Mouse (Mus musculus): ENCODE data around the gene Edn3. TPM values are rescaled to one million over a fixed set of nuclear protein-coding genes. Genes with fewer than 3 reads are reported as not detected.

Edn3 gene
- polyA plus RNA-seq, 1 experiment from 2014 or later = 0.16 TPM

DNA sequence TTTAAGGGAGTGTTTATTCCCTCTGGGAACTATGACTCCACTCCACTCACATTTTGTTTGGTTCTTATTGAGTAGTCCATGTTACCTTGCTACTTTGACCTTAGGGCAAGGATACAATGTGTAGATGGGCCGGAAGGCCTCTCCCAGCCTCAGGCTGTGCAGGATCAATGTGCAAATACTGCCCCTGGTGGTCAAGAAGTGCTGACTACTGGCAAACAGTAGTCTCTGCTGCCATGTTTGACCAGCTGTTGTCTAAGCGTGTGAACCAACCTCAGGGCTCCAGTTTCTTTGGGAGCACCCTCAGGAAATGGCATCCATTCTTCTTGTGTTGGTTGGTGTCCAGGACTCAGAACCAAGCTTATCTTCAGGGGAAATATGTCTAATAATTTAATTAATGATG is 36.6 kb downstream of the Edn3 start:
- DNase-seq (ENCODE audit: low spot score) = no peak

GRCm38 (mm10) chr2:174797495-174798068 is 37.2 kb downstream of the Edn3 start:
- DNase-seq (ENCODE audit: low spot score) = no peak

- DNase-seq (ENCODE audit: low spot score) = no peak
These were observed 42.0 kb downstream of the Edn3 start for GRCm38 (mm10) chr2:174802453-174802852.

DNA sequence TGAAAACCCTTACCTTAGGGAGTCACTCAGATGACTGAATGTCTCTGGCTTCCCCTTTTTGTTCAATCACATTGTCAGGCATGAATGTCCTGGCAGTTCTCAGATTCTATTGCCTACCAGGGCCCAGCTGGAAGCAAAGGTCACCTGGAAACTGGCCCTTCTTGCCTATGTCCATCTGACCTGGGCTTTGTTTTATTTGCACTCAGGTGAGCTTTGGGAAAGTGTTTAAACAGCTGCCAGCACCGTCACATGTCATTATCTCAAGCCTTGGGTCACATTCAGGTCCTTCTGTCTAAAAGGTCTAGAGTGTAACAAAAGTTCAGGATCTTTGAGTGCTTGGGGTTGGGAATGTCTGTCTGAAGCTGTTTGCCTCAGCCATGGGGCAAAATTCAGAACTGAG is 43.2 kb downstream of the Edn3 start:
- no peak for DNase-seq (ENCODE audit: low spot score)

DNA sequence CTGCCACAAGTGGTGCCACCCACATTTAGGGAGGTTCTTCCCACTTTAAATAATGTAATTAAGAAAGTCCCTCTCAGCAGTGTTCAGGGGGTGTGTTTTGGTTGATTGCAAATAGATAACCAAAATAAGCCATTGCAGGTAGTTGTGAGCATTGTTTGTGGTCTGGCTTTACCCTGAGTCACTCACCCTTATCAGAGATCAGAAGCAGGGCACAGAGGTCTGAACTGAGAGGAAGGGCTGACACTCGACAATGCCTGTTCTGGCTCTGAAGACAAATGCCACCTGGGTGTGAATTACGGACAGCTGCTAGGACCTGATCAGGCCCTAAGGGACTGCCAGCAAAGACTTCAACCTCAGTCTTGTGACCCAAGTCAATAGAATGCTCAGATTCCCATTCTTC is 47.5 kb downstream of the Edn3 start:
- no peak for DNase-seq (ENCODE audit: low spot score)

DNA sequence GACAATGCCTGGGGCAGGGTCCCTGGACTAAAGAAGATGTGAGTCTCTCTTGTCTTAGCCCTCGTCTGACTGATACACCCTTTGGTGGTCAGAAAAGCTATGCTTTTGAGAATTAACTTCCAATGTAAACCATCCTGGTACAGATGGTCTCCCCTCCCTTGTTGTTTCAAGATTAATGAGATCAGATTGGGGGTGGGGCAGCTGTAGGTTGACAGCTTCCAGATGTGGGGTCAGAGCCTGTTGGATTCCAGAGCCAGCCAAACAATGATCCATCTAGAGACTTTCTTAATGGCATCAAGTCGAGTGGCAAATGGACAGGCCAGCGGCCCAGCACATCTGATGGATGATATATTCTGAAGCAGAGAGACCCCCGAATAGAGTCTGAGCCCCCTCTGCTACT is 48.9 kb downstream of the Edn3 start:
- DNase-seq (ENCODE audit: low spot score) = no peak

GRCm38 (mm10) chr2:174813306-174813705 is 52.9 kb downstream of the Edn3 start:
- DNase-seq (ENCODE audit: low spot score) = no peak

GRCm38 (mm10) chr2:174816163-174816562 is 55.7 kb downstream of the Edn3 start:
- DNase-seq (ENCODE audit: low spot score) = no peak

DNA sequence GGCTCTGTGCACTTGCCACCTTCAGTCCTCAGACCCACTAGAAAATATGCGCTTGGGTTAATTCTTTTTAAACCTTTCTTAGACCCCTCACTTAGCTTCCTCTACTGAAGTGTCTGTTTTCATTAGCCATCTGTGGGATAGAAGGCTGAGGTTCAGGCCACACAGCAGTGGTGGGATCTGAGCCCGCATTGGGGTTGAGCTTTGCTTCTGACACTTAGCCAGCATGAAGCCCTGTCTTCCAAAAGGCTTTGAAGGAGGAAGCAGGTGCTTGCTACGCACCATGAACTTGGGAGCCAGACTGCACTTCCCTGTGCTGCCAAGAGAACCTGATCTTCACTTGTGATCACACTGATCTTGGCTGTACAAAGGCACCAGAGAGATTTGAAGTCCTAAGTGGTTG is 59.9 kb downstream of the Edn3 start:
- no peak for DNase-seq (ENCODE audit: low spot score)

- no peak for DNase-seq (ENCODE audit: low spot score)
These were observed 67.4 kb downstream of the Edn3 start for GRCm38 (mm10) chr2:174827829-174828228.

DNA sequence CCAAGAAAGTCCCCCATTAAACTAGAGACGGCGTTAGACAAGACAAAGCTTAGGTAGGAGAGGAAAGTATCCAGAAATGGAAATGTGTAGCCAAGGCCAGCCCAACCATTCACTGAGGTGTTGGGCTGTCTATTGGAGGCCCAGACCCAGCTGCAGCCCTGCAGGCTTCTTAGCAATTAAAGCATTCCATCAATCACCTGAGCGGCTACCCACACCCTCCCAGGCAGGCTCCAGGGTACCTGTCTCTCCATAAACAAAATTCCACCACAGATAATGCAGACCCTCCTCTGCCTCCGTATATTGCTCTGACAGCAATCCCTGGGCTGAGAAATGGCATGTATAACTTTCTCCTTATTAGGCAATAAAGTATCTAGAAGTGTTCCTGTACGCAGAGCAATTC is 73.2 kb downstream of the Edn3 start:
- no peak for DNase-seq (ENCODE audit: low spot score)

Other genes starting within 250 kb of the Edn3 start
- gene Zfp831, start 117.1 kb upstream of the Edn3 start, polyA plus RNA-seq (2015; fragmentation: Nextera tagmentation; extraction: Ambion mirVana) = 0.22 and 0.35 TPM in 2 replicates
- 0.17 TPM in 1 of 2 replicates, not detected in the other for gene Gm14444, start 249.6 kb downstream of the Edn3 start, polyA plus RNA-seq (2015; fragmentation: Nextera tagmentation; extraction: Ambion mirVana)